Mouse (Mus musculus) heart, adult 9 months (tissue): ENCODE data around the gene Ccdc33.

Experiments used
- DNase-seq, 2 experiments: peaks; one replicate each; pipeline ENCODE4 v3.0.0; 2022; ENCODE audit warnings: low spot score in 2 of 2

Gene Ccdc33

DNA sequence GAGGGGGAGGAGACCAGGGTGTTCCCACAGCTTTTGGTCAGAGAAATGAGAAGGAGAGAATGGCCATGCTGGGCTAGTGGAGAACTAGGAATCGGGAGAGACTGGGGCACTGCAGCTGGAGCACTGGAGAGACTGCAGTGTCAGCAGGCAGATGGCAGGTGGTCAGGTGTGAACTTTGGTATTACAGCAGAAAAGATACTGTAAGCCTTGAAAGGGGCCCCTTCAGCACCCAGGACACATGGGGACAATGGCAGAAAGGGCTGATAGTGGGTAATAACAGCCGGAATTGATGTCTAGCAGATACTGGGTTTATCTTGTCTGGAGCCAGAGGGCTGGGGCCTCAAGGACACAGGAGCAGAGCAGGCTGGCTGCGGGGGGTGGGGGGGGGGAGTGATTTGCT, 139.8 kb downstream of the Ccdc33 start:
- DNase-seq: no peak
